Mouse (Mus musculus) mammary gland, adult 2 months (tissue): Measurements from ENCODE around the gene Itgb5. TPM values are rescaled to one million over a fixed set of nuclear protein-coding genes. Genes with fewer than 3 reads are reported as not detected.

ENCODE experiments used
- polyA plus RNA-seq: library from polyadenylated mRNA; depleted of rRNA; stranded (reverse); fragments of >200 nt; gene quantifications from 2 replicates; pipeline ENCODE4 v1.2.3, GENCODE M21; 2012; ENCODE audit warnings: low replicate concordance; rRNA removed

Gene Itgb5
- polyA plus RNA-seq: 83.4 and 98.3 TPM in 2 replicates

DNA sequence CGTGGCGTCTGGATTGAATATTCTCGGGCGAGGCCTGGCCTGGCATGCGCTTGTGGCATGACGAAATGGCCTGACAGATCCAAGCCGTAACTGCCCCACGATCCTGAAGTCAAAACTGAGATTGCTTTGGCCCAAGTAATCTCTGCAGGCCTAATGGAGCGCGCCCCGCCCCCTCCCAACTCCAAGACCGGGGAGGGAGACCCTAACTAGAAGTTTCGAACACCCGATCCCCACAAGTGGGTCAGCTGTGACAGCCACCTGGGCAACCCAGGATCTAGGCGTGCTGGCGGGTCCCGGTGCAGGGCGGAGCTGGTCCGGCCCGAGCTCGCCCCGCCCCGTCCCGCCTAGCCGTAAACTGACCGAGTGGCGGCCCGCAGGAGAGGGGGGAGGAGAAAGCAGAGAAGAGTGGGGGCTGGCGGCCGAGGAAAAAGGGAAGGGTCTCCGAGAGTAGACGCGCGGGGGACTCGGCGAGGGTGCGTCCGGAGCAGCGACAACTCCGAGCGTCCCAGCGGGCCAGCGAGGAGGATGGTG is at the start of gene Itgb5:
Gene Itgb5 (plus strand): TSS at position 365 of the 531 bp plus-strand sequence.

DNA sequence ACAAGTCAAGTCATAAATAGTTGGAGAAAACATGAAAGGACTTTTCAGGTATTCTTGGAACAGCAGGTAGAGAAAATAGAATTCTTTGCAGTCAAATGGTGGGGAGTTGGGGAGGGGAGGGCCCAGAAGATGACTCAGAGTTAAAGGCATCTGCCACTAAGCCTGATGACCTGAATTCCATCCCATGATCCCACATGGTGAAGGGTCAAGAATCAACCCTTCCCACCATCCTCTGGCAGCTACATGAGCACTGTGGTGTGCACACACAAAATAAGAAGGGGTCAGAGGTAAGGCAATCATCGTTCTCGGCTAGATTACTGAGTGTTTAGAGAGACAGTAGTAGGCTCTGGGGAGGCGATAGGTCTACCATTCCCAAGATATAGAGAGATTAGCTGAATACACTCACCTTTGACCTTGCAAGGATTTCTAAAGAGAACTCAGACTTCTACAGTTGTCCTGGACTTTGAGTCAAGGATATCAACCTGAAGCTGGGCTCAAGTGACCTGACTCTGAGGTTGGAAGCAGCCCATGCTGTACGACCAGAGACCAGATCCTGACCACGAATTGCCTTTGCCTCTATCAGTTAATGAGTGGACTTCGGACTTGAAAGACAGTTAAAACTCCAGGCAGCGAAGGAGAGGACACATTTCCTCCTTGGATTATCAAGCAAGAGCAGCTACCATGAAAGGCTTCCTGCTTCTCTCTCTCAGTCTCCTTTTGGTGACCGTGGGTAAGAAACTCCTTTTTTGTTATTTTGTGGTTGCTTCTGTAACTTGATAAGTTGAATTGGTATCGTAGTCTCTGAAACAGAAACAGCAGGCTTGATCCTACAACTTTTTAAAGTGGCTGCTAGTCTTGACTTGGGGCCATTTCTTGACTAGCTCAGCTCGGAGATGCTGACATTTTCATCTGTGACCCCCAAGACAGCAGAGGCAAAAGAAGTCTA is 35.3 kb upstream of the Itgb5 start, which contains the start of gene Muc13:
Gene Muc13 (plus strand): TSS at position 192 of the 946 bp plus-strand sequence.

DNA sequence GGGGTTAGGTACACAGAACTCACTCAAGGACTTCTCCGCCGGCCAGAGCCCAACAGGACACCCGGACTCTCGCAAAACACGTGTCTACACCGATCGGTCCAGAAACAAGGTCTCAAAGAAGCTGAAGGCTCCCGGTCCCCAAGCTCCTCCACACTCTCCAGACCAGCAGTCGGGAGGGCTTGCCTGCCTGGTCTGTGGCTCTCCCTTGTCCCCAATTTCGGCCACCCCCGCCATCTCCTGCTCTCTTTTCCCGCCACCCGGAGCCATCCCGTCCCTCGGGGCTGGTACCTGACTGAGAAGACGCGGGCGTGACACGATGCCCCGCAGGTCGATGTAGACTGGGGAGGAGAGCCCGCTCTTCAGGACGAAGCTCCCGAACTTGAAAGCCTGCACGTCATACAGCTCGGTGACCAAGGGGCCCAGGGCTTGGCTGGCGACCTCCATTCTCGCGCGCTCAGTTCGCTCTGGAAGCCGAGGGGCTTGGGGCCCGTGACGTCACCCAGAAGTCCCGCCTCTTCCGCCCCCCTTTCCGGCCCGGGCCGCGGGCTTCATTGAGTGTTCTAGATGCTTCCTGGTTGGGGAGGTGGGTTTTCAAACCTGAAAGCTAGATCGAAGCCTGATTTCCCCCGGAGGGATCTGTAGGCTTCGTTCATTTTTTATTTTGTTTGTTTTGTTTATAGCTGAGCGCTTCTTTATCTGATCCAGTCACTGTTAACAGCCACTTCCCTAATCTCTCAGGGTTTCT is 137.2 kb downstream of the Itgb5 start, which contains the start of gene Umps:
Gene Umps (minus strand): TSS at position 501 of the 745 bp plus-strand sequence.

Other genes starting within 250 kb of the Itgb5 start
- 60.0 and 74.2 TPM in 2 replicates for gene Heg1, start 145.3 kb upstream of the Itgb5 start, polyA plus RNA-seq
- gene Muc13, start 35.6 kb upstream of the Itgb5 start, polyA plus RNA-seq: 2.9 and 5.4 TPM in 2 replicates
- 5.7 and 7.8 TPM in 2 replicates for gene Umps, start 137.4 kb downstream of the Itgb5 start, polyA plus RNA-seq